ENCODE assay signal across 28 mouse cellular contexts in genomic region chr13:31665376-31665775, GRCm38 (mm10). TPM values are rescaled to one million over a fixed set of nuclear protein-coding genes. Genes with fewer than 3 reads are reported as not detected.
"Had no signal": no experiment of that assay in that cellular context is flagged by ENCODE, and none has a peak within 500 bp of the region (broad histone marks: within the 10 kb centered on the region; RNA-seq: fewer than 3 reads in every experiment).

No protein-coding gene starts in this region.

- ATAC-seq: hindbrain, embryonic 16.5 days; inflammation-experienced regulatory T-cells, adult 6 months; intestine, embryonic 15.5 days; intestine, postnatal 0 days had no signal

- H3K4me1 ChIP-seq: heart, embryonic 13.5 days; heart, embryonic 15.5 days; hindbrain, embryonic 10.5 days; hindbrain, embryonic 12.5 days; intestine, embryonic 15.5 days; limb, embryonic 13.5 days; limb, embryonic 15.5 days had no signal

- H3K4me2 ChIP-seq: heart, embryonic 11.5 days; heart, embryonic 13.5 days; heart, embryonic 15.5 days; hindbrain, embryonic 12.5 days; hindbrain, embryonic 14.5 days; intestine, embryonic 15.5 days; limb, embryonic 13.5 days; limb, embryonic 15.5 days had no signal

- H3K36me3 ChIP-seq: heart, embryonic 13.5 days; heart, embryonic 15.5 days; hindbrain, embryonic 10.5 days; hindbrain, embryonic 12.5 days; intestine, embryonic 15.5 days; limb, embryonic 13.5 days; limb, embryonic 15.5 days had no signal

- H3K9ac ChIP-seq: heart, embryonic 13.5 days; heart, embryonic 15.5 days; hindbrain, embryonic 12.5 days; hindbrain, embryonic 14.5 days; intestine, embryonic 15.5 days; limb, embryonic 13.5 days; limb, embryonic 15.5 days had no signal

- H3K4me3 ChIP-seq: heart, adult 2 months; heart, embryonic 13.5 days; heart, embryonic 15.5 days; hindbrain, embryonic 10.5 days; hindbrain, embryonic 12.5 days; intestine, embryonic 15.5 days; layer of hippocampus, adult 2 months; limb, embryonic 13.5 days; limb, embryonic 15.5 days had no signal

- H3K27me3 ChIP-seq: hindbrain, embryonic 12.5 days; intestine, embryonic 15.5 days had no signal

- DNase-seq: gastrocnemius, postnatal 14 days; gastrocnemius, postnatal 36 days; heart, adult 2 months; heart, postnatal 14 days; heart, postnatal 4 days; kidney, adult 18-20 months; kidney, adult 8-10 months; kidney, postnatal 10 days; kidney, postnatal 25 days; kidney, postnatal 4 days; layer of hippocampus, postnatal 36 days; left cerebral cortex, postnatal 4 days had no signal

- H3K9me3 ChIP-seq: heart, embryonic 13.5 days; heart, embryonic 15.5 days; hindbrain, embryonic 10.5 days; hindbrain, embryonic 12.5 days; intestine, embryonic 15.5 days; limb, embryonic 13.5 days; limb, embryonic 15.5 days had no signal

- H3K27ac ChIP-seq: heart, adult 2 months; heart, embryonic 13.5 days; heart, embryonic 15.5 days; hindbrain, embryonic 10.5 days; hindbrain, embryonic 12.5 days; hindbrain, embryonic 14.5 days; intestine, embryonic 15.5 days; layer of hippocampus, adult 2 months; limb, embryonic 13.5 days; limb, embryonic 15.5 days had no signal

RNA-seq across cellular contexts. Expression of gene Foxf2, which starts 39.8 kb away (rescaled TPM):
- total RNA-seq: gastrocnemius, postnatal 36 days; heart, postnatal 4 days; liver, adult 2 months had no signal
- polyA plus RNA-seq: heart, postnatal 0 days; inflammation-experienced regulatory T-cells, adult 6 months; kidney, embryonic 14.5 days; liver, adult 2 months had no signal
